Mouse (Mus musculus) heart, embryonic 11.5 days (tissue): ENCODE results near the gene Ogfod3. TPM values are rescaled to one million over a fixed set of nuclear protein-coding genes. Genes with fewer than 3 reads are reported as not detected.

Source experiments
- ATAC-seq: fragments of 200-750 bp; cut with Nextera tagmentation; replicated peaks from 2 replicates; pipeline ENCODE4 v1.8.0; 2017; ENCODE audit warnings: moderate library complexity; ENCODE audit not compliant: insufficient number of reproducible peaks, low FRiP score, low TSS enrichment
- H3K27ac ChIP-seq: fragments of 300-500 bp; sonication (generic); 2 replicates; pipeline ENCODE4 v1.5.1; 2014; ENCODE audit warnings: mild to moderate bottlenecking, low read depth, low read length
- H3K27me3 ChIP-seq: fragments of 300-500 bp; sonication (generic); 2 replicates; pipeline ENCODE4 v1.6.1; 2014; ENCODE audit warnings: mild to moderate bottlenecking, low read length, mixed read lengths; ENCODE audit not compliant: control insufficient read depth, insufficient read depth
- H3K36me3 ChIP-seq: fragments of 300-500 bp; sonication (generic); 2 replicates; pipeline ENCODE4 v1.6.1; 2014; ENCODE audit warnings: mild to moderate bottlenecking, low read length, moderate library complexity, mixed read lengths; ENCODE audit not compliant: control insufficient read depth, insufficient read depth
- H3K4me1 ChIP-seq: fragments of 300-500 bp; sonication (generic); 2 replicates; pipeline ENCODE4 v1.6.1; 2014; ENCODE audit warnings: low read length; ENCODE audit not compliant: control insufficient read depth, insufficient read depth
- H3K4me2 ChIP-seq: fragments of 300-500 bp; sonication (generic); 2 replicates; pipeline ENCODE4 v1.6.1; 2014; ENCODE audit warnings: mild to moderate bottlenecking, moderate library complexity
- H3K4me3 ChIP-seq: fragments of 300-500 bp; sonication (generic); 2 replicates; pipeline ENCODE4 v1.5.1; 2014; ENCODE audit warnings: low read depth, low read length
- H3K9ac ChIP-seq: fragments of 300-500 bp; sonication (generic); 2 replicates; pipeline ENCODE4 v1.6.1; 2014; ENCODE audit warnings: mild to moderate bottlenecking, low read depth, low read length, moderate library complexity
- H3K9me3 ChIP-seq: fragments of 300-500 bp; sonication (generic); replicated peaks from 2 replicates; pipeline ENCODE4 v1.6.1; 2016; ENCODE audit warnings: low read length; ENCODE audit not compliant: control insufficient read depth
- WGBS: fragments of 180-500 bp; shearing (Covaris S2); extraction: QIAGEN DNeasy Blood & Tissue Kit; methylation state at CpG from one replicate; pipeline ENCODE4 v1.1.7; 2014; ENCODE audit not compliant: insufficient replicate concordance; 5-methylcytosine and 5-hydroxymethylcytosine counted together
- polyA plus RNA-seq: library from polyadenylated mRNA; unstranded; fragments of >200 nt; fragmentation: Nextera tagmentation; extraction: Ambion mirVana; gene quantifications from 2 replicates; pipeline ENCODE4 v1.2.1, GENCODE M21; 2014

Ogfod3 gene
- polyA plus RNA-seq, 1 experiment from 2014 or later: 25.3 TPM

GRCm38 (mm10) chr11:121148193-121148592, 56.3 kb downstream of the Ogfod3 start:
- no peak overlapping the region for H3K27ac ChIP-seq
- H3K4me3 ChIP-seq: no peak overlapping the region
- ATAC-seq: no peak
- WGBS: 67% methylated on average over 3 of the region's 3 CpGs
- no peaks in the 10 kb centered on the region for H3K4me1 ChIP-seq
- H3K4me2 ChIP-seq: no peak overlapping the region
- H3K9me3 ChIP-seq: no peaks in the 10 kb centered on the region
- H3K27me3 ChIP-seq: no peaks in the 10 kb centered on the region
- H3K9ac ChIP-seq: no peak overlapping the region
- no peaks in the 10 kb centered on the region for H3K36me3 ChIP-seq

GRCm38 (mm10) chr11:121145865-121146264, 58.6 kb downstream of the Ogfod3 start, which contains the start of gene Tex19.1:
Gene Tex19.1, plus strand, starts transcription at chr11:121146143.
- Histone ChIP-seq H3K9me3 (no peaks in the 10 kb centered on the region), H3K27me3 (no peaks in the 10 kb centered on the region), H3K4me3 (no peak within 1 kb of the TSS), H3K9ac (no peak within 1 kb of the TSS), H3K4me1 (no peaks in the 10 kb centered on the region), H3K36me3 (no peaks in the 10 kb centered on the region), H3K4me2 (no peak within 1 kb of the TSS), H3K27ac (no peak within 1 kb of the TSS)
- WGBS: 89% methylated on average over 22 of the region's 22 CpGs
- ATAC-seq: no peak

DNA sequence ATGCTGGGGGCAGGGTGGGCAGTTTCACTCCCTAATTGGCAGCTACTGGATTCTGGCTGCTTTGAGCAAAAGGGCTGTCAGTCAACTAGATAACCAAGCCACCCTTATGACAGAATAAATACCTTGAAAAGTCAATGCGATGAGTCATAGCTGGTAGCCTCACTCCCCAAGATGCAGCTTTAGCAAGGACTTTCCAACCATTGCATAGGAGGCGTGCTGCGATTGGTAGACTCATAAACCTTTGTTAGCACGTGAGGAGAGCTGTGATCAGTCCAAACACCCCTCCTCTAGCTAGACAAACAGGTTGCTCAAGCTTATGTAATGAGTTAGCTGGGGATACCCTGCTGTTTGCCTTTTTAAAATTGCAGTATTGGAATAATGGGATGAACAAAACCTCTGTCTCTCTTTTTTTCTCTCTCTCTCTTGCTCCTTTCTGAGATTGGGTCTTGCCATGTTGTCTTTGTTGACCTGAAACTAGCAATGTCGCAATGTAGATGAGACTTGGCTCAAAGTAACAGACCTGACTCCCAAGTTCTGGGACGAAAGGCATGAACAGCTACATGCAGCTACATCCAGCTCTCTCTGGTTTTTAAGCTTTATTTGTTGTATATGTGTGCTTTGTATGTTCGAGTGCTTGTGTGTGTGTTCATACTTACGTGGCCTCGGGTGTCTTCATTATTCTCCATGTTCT, 61.0 kb downstream of the Ogfod3 start:
- H3K27ac ChIP-seq: no peak overlapping the region
- no peaks in the 10 kb centered on the region for H3K4me1 ChIP-seq
- no peaks in the 10 kb centered on the region for H3K27me3 ChIP-seq
- no peak overlapping the region for H3K4me2 ChIP-seq
- H3K9me3 ChIP-seq: no peaks in the 10 kb centered on the region
- no peaks in the 10 kb centered on the region for H3K36me3 ChIP-seq
- no peak for ATAC-seq
- no peak overlapping the region for H3K9ac ChIP-seq
- 77% methylated on average over 9 of the region's 9 CpGs for WGBS
- no peak overlapping the region for H3K4me3 ChIP-seq

DNA sequence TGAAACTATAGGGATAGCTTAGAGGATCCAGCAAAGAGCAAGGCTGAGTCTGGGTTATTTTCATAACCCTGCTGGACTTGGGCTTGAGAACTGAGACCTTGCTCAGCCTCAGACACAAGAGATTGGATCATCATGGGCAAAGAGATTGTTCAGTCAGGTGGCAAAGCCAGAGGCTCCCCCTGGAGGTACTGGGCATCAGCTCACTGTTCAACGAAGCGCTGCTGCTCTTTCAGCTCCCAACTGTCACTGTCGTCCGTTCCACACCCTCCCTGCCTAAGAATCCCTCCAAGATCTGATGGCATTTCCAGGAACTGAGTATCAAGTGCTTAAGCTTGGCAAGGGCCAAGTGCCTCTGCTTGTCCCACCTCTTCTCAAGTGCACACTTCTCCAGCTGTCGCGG, 65.8 kb downstream of the Ogfod3 start:
- Histone ChIP-seq H3K36me3 (no peaks in the 10 kb centered on the region), H3K4me1 (no peaks in the 10 kb centered on the region)
- 35% methylated on average over 6 of the region's 6 CpGs for WGBS

GRCm38 (mm10) chr11:121137682-121138081, 66.8 kb downstream of the Ogfod3 start:
- H3K4me3 ChIP-seq: no peak overlapping the region
- no peaks in the 10 kb centered on the region for H3K27me3 ChIP-seq
- H3K36me3 ChIP-seq: no peaks in the 10 kb centered on the region
- no peak overlapping the region for H3K4me2 ChIP-seq
- no peak for ATAC-seq
- WGBS: 87% methylated on average over 5 of the region's 5 CpGs
- H3K27ac ChIP-seq: no peak overlapping the region
- no peaks in the 10 kb centered on the region for H3K9me3 ChIP-seq
- no peak overlapping the region for H3K9ac ChIP-seq
- no peaks in the 10 kb centered on the region for H3K4me1 ChIP-seq

More for the DNA sequence above, 65.8 kb downstream of the Ogfod3 start:
- Histone ChIP-seq H3K9me3 (no peaks in the 10 kb centered on the region), H3K4me2 (no peak overlapping the region), H3K27me3 (no peaks in the 10 kb centered on the region), H3K27ac (no peak overlapping the region), H3K4me3 (no peak overlapping the region), H3K9ac (no peak overlapping the region)
- ATAC-seq: no peak

GRCm38 (mm10) chr11:121134600-121134999, 69.9 kb downstream of the Ogfod3 start:
- H3K4me1 ChIP-seq: no peaks in the 10 kb centered on the region
- no peak overlapping the region for H3K4me3 ChIP-seq
- H3K36me3 ChIP-seq: no peaks in the 10 kb centered on the region
- H3K27ac ChIP-seq: no peak overlapping the region
- WGBS: 34% methylated on average over 1 of the region's 1 CpGs
- no peak overlapping the region for H3K4me2 ChIP-seq
- no peaks in the 10 kb centered on the region for H3K9me3 ChIP-seq
- no peak overlapping the region for H3K9ac ChIP-seq
- ATAC-seq: no peak
- no peaks in the 10 kb centered on the region for H3K27me3 ChIP-seq

DNA sequence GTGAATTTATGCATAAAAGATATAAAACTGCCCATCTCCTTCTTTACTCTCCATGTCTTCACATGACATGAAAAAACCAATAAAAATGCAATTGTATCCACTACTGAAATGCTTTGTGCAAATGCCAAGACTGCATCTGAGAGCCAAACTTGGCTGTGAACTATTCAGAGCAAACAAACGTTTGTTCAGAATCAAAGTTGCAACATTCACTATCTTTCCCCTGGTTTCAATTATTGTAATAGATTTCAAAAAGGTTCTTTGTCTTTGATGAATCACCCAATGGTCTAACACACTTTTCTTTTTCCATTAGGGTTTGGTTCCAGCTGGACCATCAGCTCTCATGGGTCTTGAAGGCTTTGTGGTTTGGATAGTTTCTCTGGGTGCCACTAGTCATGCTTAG, 74.9 kb downstream of the Ogfod3 start:
- H3K27ac ChIP-seq: no peak overlapping the region

More for the DNA sequence above, 74.9 kb downstream of the Ogfod3 start:
- no peaks in the 10 kb centered on the region for H3K9me3 ChIP-seq
- WGBS: 66% methylated on average over 1 of the region's 1 CpGs
- H3K4me2 ChIP-seq: no peak overlapping the region
- no peaks in the 10 kb centered on the region for H3K27me3 ChIP-seq
- no peak overlapping the region for H3K4me3 ChIP-seq
- peaks cover 5% of the 10 kb centered on the region for H3K4me1 ChIP-seq
- H3K36me3 ChIP-seq: no peaks in the 10 kb centered on the region
- no peak overlapping the region for H3K9ac ChIP-seq
- no peak for ATAC-seq
